Mouse (Mus musculus) lung, postnatal 10 days (tissue): ENCODE measurements around the gene Pglyrp2.

ENCODE experiments used
- DNase-seq: peaks from one replicate; pipeline ENCODE4 v3.0.0; 2021

The Pglyrp2 gene

GRCm38 (mm10) chr17:32424034-32424433, at the start of gene Pglyrp2:
Gene Pglyrp2 (minus strand): TSS chr17:32424167.
- DNase-seq: no peak

GRCm38 (mm10) chr17:32472176-32472575, 48.2 kb upstream of the Pglyrp2 start:
- no peak for DNase-seq

GRCm38 (mm10) chr17:32470795-32471194, 46.8 kb upstream of the Pglyrp2 start:
- no peak for DNase-seq

GRCm38 (mm10) chr17:32468494-32468893, 44.5 kb upstream of the Pglyrp2 start:
- DNase-seq: no peak

- no peak for DNase-seq
Observed at GRCm38 (mm10) chr17:32454997-32455396, 31.0 kb upstream of the Pglyrp2 start.

GRCm38 (mm10) chr17:32454188-32454587, 30.2 kb upstream of the Pglyrp2 start:
- peak; percentile 37 for DNase-seq

- DNase-seq: peak; percentile 53
Observed at GRCm38 (mm10) chr17:32452482-32452881, 28.5 kb upstream of the Pglyrp2 start, which contains the start of gene Cyp4f39. Gene Cyp4f39 (plus strand): TSS chr17:32452723.

- DNase-seq: no peak
Observed at GRCm38 (mm10) chr17:32450844-32451537, 27.0 kb upstream of the Pglyrp2 start.

GRCm38 (mm10) chr17:32449042-32449441, 25.1 kb upstream of the Pglyrp2 start:
- DNase-seq: no peak

GRCm38 (mm10) chr17:32447195-32447594, 23.2 kb upstream of the Pglyrp2 start:
- no peak for DNase-seq

GRCm38 (mm10) chr17:32445016-32445415, 21.0 kb upstream of the Pglyrp2 start:
- peak; percentile 38 for DNase-seq

- DNase-seq: no peak
Observed at GRCm38 (mm10) chr17:32443245-32443644, 19.3 kb upstream of the Pglyrp2 start.

GRCm38 (mm10) chr17:32437106-32437505, 13.1 kb upstream of the Pglyrp2 start:
- DNase-seq: no peak

- DNase-seq: no peak
Observed at GRCm38 (mm10) chr17:32435151-32435550, 11.2 kb upstream of the Pglyrp2 start.

- DNase-seq: peak; percentile 38
Observed at GRCm38 (mm10) chr17:32434324-32434723, 10.4 kb upstream of the Pglyrp2 start.

GRCm38 (mm10) chr17:32431972-32432371, 8.0 kb upstream of the Pglyrp2 start:
- no peak for DNase-seq

- DNase-seq: no peak
Observed at GRCm38 (mm10) chr17:32426610-32427009, 2.6 kb upstream of the Pglyrp2 start.

- DNase-seq: no peak
Observed at GRCm38 (mm10) chr17:32420781-32421180, 3.2 kb downstream of the Pglyrp2 start.

- no peak for DNase-seq
Observed at GRCm38 (mm10) chr17:32419989-32420388, 4.0 kb downstream of the Pglyrp2 start.

- DNase-seq: no peak
Observed at GRCm38 (mm10) chr17:32416771-32417170, 7.2 kb downstream of the Pglyrp2 start.

GRCm38 (mm10) chr17:32415417-32416020, 8.4 kb downstream of the Pglyrp2 start:
- DNase-seq: no peak

GRCm38 (mm10) chr17:32411898-32412297, 12.1 kb downstream of the Pglyrp2 start:
- no peak for DNase-seq

- no peak for DNase-seq
Observed at GRCm38 (mm10) chr17:32403417-32403816, 20.6 kb downstream of the Pglyrp2 start, which contains the start of gene Rasal3. Gene Rasal3 (minus strand): TSS chr17:32403583.

GRCm38 (mm10) chr17:32402779-32403157, 21.2 kb downstream of the Pglyrp2 start:
- DNase-seq: no peak
